Mouse (Mus musculus): ENCODE measurements around the gene Ccdc191. TPM values are rescaled to one million over a fixed set of nuclear protein-coding genes. Genes with fewer than 3 reads are reported as not detected.

Ccdc191 gene
- polyA plus RNA-seq (2015; fragmentation: Nextera tagmentation; extraction: Ambion mirVana), result 4.0 and 4.6 TPM in 2 replicates

DNA sequence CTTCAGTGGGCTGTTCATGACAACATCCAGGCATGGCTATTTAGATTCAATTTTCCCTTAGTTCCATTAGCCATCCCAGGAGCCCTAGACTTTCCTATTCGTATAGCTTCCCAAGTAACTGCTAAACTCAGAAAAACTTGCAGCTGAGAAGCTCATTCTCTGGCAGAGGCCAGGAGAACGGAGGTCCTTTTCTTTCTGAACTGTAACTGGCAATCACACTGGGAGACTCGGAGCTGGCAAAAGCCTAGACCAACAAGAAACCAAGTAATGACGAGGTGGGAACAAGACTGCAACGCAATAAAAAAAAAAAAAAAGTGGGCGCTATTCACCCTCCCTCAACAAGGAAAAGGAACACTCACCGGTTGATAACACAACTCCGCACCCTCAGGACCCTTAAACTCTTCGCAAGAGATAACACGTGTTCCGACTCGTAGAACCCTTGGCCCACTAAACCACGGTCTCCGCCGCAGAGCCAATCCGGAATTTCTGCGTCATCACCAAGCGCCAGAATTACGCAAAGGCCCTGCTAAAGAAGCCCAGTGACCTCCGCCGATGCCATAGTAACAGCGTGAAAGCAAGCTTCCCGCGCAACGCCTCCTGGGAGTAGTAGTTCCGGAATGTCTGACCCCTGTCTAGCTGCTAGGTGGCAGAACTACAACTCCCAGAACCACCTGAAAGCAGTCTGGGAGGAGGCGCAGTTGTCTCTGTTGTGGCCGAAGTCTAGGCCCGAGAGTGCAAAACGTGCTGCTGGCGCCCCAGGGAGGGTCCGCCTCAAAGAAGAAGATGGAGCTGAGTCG is at the start of gene Ccdc191:
Ccdc191 (plus strand) TSS at position 593 of the 797 bp plus-strand sequence.

DNA sequence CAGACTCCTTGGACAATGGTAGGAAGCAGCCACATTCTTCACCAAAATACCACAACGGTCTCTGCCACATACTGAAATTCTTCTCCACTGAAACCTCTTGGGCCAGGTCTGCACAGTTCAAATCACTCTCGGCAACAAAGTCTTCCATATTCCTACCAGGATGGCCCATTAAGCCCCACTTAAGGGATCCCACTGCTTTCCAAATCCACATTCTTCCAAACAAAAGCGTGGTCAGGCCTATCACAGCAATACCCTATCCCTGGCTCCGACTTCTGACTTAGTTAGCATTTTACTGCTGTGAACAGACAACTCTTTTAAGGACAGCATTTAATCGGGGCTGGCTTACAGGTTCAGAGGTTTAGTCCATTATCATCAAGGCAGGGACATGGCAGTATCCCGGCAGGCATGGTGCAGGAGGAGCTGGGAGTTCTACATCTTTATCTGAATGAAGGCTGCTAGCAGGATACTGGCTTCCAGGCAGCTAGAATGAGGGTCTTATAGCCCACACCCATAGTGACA is 36.8 kb downstream of the Ccdc191 start, which contains the start of gene Qtrt2:
Qtrt2 (minus strand) TSS at position 469 of the 519 bp plus-strand sequence.

DNA sequence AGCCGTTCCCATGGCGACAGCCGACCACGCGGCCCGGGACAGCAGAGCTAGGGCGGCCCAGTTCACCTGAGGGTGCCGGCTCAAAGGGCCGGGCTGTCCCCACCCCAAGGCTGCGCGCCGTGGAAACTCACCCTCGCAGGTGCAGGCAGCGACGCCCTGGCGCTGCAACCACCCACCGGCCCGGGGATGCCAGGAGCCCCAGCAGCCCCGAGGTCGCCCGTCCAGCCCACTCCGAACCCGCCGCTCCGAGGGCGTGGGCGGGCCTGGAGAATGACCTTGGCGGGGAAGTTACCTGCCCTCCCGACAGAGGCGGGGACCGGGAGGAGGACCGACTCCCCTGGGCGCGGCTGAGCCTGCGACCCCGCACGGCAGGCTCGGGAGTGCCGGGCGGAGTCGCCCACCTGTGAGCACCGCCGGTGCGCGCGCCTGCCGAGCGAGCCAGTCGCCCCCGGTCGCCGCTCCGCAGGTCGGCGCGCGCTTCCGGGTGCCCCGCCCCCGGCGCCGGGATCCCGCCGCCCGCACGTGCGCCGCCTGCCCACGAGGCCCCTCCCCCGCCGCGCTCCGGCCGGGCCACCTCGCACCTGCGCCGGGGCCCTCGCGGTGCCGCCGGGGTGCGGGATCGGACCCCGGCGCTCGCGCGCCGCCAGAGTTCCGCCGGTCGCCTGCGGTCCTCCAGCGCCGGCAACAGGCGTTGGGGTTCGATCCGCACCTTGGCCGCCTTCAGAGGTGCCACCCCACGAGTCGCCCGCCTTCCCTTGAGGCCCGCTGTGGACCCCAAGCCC is 89.9 kb downstream of the Ccdc191 start, which contains the start of gene Zdhhc23:
Zdhhc23 (minus strand) TSS at position 464 of the 782 bp plus-strand sequence.

Small RNAs within 50 kb of the gene (microRNA-seq; reads per million reads assigned to microRNA genes)
- not detected for gene Mir3470b

Other genes starting within 250 kb of the Ccdc191 start
- gene Tigit, start 225.7 kb upstream of the Ccdc191 start, polyA plus RNA-seq (2015; fragmentation: Nextera tagmentation; extraction: Ambion mirVana), result not detected in 2 replicates
- gene Drd3, start 135.8 kb upstream of the Ccdc191 start, polyA plus RNA-seq (2015; fragmentation: Nextera tagmentation; extraction: Ambion mirVana), result not detected in 2 replicates
- 12.5 and 12.8 TPM in 2 replicates for gene Qtrt2, start 37.0 kb downstream of the Ccdc191 start, polyA plus RNA-seq (2015; fragmentation: Nextera tagmentation; extraction: Ambion mirVana)
- 2.1 and 2.2 TPM in 2 replicates for gene Zdhhc23, start 90.0 kb downstream of the Ccdc191 start, polyA plus RNA-seq (2015; fragmentation: Nextera tagmentation; extraction: Ambion mirVana)
- gene Gramd1c, start 173.5 kb downstream of the Ccdc191 start, polyA plus RNA-seq (2015; fragmentation: Nextera tagmentation; extraction: Ambion mirVana), result 2.8 and 3.3 TPM in 2 replicates
- gene Atp6v1a, start 249.9 kb downstream of the Ccdc191 start, polyA plus RNA-seq (2015; fragmentation: Nextera tagmentation; extraction: Ambion mirVana), result 153 and 170 TPM in 2 replicates